Comparison of ENCODE assay signal across 19 mouse cellular contexts in genomic region chr14:101507146-101507545, GRCm38 (mm10).
DNase-seq lines count a peak whose midpoint lies in the region; ATAC-seq and TF ChIP-seq lines count a peak whose summit lies in the region.
"Had no signal": no experiment of that assay in that cellular context is flagged by ENCODE, and none has a peak within 500 bp of the region (broad histone marks: within the 10 kb centered on the region; RNA-seq: fewer than 3 reads in every experiment).

No protein-coding gene starts in this region.

- DNase-seq in left cerebral cortex, postnatal 4 days: peak; percentile 40
- DNase-seq in left cerebral cortex, adult 2 months (ENCODE audit: extremely low spot score in 1 of 2, low spot score in 2 of 2): no peak
- peak; percentile 34 for DNase-seq in ZHBTc4 (ENCODE audit: low read depth, low spot score)
- peak; percentile 22 for DNase-seq in cerebellum, adult 11 months
- DNase-seq in cerebellum, postnatal 25 days: peak; percentile 60
- no peak for DNase-seq in frontal cortex, postnatal 14 days (ENCODE audit: low spot score in 2 of 2)
- DNase-seq: gastrocnemius, postnatal 36 days; heart, postnatal 4 days; kidney, adult 8-10 months; kidney, postnatal 4 days; lung, postnatal 14 days; thymus, adult 2 months had no signal

- H3K4me3 ChIP-seq in left cerebral cortex, adult 2 months: no peak overlapping the region
- H3K4me3 ChIP-seq: heart, embryonic 13.5 days; limb, embryonic 12.5 days; liver, embryonic 15.5 days; midbrain, embryonic 13.5 days had no signal

- intact Hi-C loops in left cerebral cortex, postnatal 4 days (cut with DNase I): no loop called here
- intact Hi-C loops in left cerebral cortex, adult 2 months (cut with DNase I): no loop called here

- ATAC-seq in activated CD4-positive, CD25-positive, alpha-beta regulatory T cell, adult 4 months: no peak
- ATAC-seq: CD4-positive, CD25-positive, alpha-beta regulatory T cell, adult 4 months; forebrain, embryonic 14.5 days; midbrain, embryonic 13.5 days had no signal

- no peak overlapping the region for H3K27ac ChIP-seq in left cerebral cortex, adult 2 months
- H3K27ac ChIP-seq: heart, embryonic 13.5 days; limb, embryonic 12.5 days; liver, embryonic 15.5 days; midbrain, embryonic 13.5 days had no signal

- TF ChIP-seq CTCF in left cerebral cortex, adult 2 months (IDR thresholded peaks at IDR 0.05): no peak

Comparison
In these comparisons a context has a peak if more than half of its experiments do, and no peak if none do; other contexts are left out.
1. DNase-seq: peak in left cerebral cortex, postnatal 4 days (single experiment), ZHBTc4 (single experiment), cerebellum, adult 11 months (single experiment) and cerebellum, postnatal 25 days (2 of 2); none in left cerebral cortex, adult 2 months (0 of 2) and frontal cortex, postnatal 14 days (0 of 2).